ENCODE assay signal across 8 mouse cellular contexts in the genomic region with DNA sequence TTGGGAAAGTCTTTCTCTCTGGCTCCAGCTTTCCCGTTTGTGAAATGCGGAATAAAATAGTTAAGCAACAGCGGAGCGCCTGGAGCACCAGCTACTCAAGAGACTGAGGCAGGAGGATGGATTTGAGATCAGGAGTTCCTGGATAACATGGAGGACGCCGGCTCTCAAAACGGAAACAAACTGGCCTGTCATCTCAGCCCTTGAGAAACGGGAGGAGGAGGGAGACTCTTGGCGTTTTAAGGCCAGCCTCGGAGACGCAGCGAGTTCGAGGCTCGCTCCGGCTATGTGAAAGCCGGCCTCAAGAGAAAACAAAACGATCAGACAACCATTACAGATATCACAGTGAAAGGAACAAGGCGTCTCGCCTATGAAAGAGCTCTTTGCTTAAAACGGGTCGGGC. TPM values are rescaled to one million over a fixed set of nuclear protein-coding genes. Genes with fewer than 3 reads are reported as not detected.
DNase-seq lines count a peak whose midpoint lies in the region; ATAC-seq and TF ChIP-seq lines count a peak whose summit lies in the region.

No protein-coding gene starts in this region.

- H3K79me2 ChIP-seq in liver, adult 2 months (ENCODE audit: control insufficient read depth, insufficient read depth, low read length), result peaks cover 46% of the 10 kb centered on the region

- H3K9ac ChIP-seq in heart, embryonic 11.5 days (ENCODE audit: low read depth, low read length), result peak overlapping the region; percentile 97
- H3K9ac ChIP-seq in liver, adult 2 months (ENCODE audit: low read depth, low read length), result peak overlapping the region; percentile 99
- H3K9ac ChIP-seq in stomach, postnatal 0 days (ENCODE audit: low read length), result peak overlapping the region; percentile 98

- 3% methylated on average over 21 of the region's 21 CpGs for WGBS in heart, embryonic 11.5 days (ENCODE audit: insufficient replicate concordance)
- WGBS in liver, adult 2 months, result 2% methylated on average over 21 of the region's 21 CpGs
- WGBS in stomach, postnatal 0 days, result 1% methylated on average over 21 of the region's 21 CpGs

- no peaks in the 10 kb centered on the region for H3K27me3 ChIP-seq in heart, embryonic 11.5 days (ENCODE audit: control insufficient read depth, insufficient read depth, low read length)
- no peaks in the 10 kb centered on the region for H3K27me3 ChIP-seq in E14TG2a.4 (ENCODE audit: insufficient read depth, low read length)
- H3K27me3 ChIP-seq in liver, adult 2 months (ENCODE audit: control insufficient read depth, insufficient read depth, low read length), result no peaks in the 10 kb centered on the region
- H3K27me3 ChIP-seq in stomach, postnatal 0 days (ENCODE audit: control insufficient read depth, insufficient read depth, low read length), result no peaks in the 10 kb centered on the region

- no peaks in the 10 kb centered on the region for H3K9me3 ChIP-seq in heart, embryonic 11.5 days (replicated peaks; ENCODE audit: control insufficient read depth, low read length)
- H3K9me3 ChIP-seq in E14TG2a.4 (ENCODE audit: low read length), result no peaks in the 10 kb centered on the region
- H3K9me3 ChIP-seq in stomach, postnatal 0 days (ENCODE audit: control insufficient read depth, low read length), result no peaks in the 10 kb centered on the region

- no peak for TF ChIP-seq CTCF in E14TG2a.4 (conservative IDR thresholded peaks at IDR 0.05; ENCODE audit: low read length)
- no peak for TF ChIP-seq CTCF in liver, adult 2 months (IDR thresholded peaks at IDR 0.05; ENCODE audit: low read depth, low read length)
- no peak for TF ChIP-seq CTCF in stomach, postnatal 0 days (IDR thresholded peaks at IDR 0.05; ENCODE audit: low read depth)

- peak overlapping the region; percentile 97 for H3K27ac ChIP-seq in heart, embryonic 11.5 days (ENCODE audit: low read depth, low read length)
- H3K27ac ChIP-seq in liver, adult 2 months (replicated peaks; ENCODE audit: insufficient read depth, low read depth, low read length), result peak overlapping the region; percentile 97
- H3K27ac ChIP-seq in stomach, postnatal 0 days (replicated peaks), result peak overlapping the region; percentile 99

- no peak for ATAC-seq in heart, embryonic 11.5 days (replicated peaks; ENCODE audit: insufficient number of reproducible peaks, low FRiP score, low TSS enrichment)
- ATAC-seq in erythroblast, adult 5-6 weeks (replicated peaks; ENCODE audit: low FRiP score, poor library complexity, severe bottlenecking), result peak; percentile 19; the same call in 1 of the 2 replicates
- no peak for ATAC-seq in stomach, postnatal 0 days (ENCODE audit: low FRiP score, low TSS enrichment)

- peaks cover 7% of the 10 kb centered on the region for H3K4me1 ChIP-seq in heart, embryonic 11.5 days (ENCODE audit: control insufficient read depth, insufficient read depth, low read length)
- peaks cover 68% of the 10 kb centered on the region for H3K4me1 ChIP-seq in E14TG2a.4 (replicated peaks; ENCODE audit: low read depth, low read length)
- peaks cover 10% of the 10 kb centered on the region for H3K4me1 ChIP-seq in liver, adult 2 months (ENCODE audit: control insufficient read depth, insufficient read depth, low read length)
- H3K4me1 ChIP-seq in stomach, postnatal 0 days (replicated peaks; ENCODE audit: control insufficient read depth, insufficient read depth), result peaks cover 6% of the 10 kb centered on the region; the same call in 1 of the 2 replicates

- H3K4me2 ChIP-seq in heart, embryonic 11.5 days, result peak overlapping the region; percentile 94
- H3K4me2 ChIP-seq in stomach, postnatal 0 days (replicated peaks; ENCODE audit: low read depth), result peak overlapping the region; percentile 82

- no peak for DNase-seq in heart, adult 11 months
- no peak for DNase-seq in liver, adult 2 months (ENCODE audit: extremely low read depth, low read depth, low spot score)
- DNase-seq in stomach, postnatal 0 days (ENCODE audit: low spot score), result no peak
- no peak for DNase-seq in layer of hippocampus, adult 11-12 months (ENCODE audit: low spot score)
- no peak for DNase-seq in kidney, adult 11 months

- TF ChIP-seq POLR2A in liver, adult 2 months (IDR thresholded peaks at IDR 0.05; ENCODE audit: extremely low read depth, insufficient read depth, low read length), result no peak

- TF ChIP-seq EP300 in stomach, postnatal 0 days (optimal IDR thresholded peaks at IDR 0.05), result no peak

- peak overlapping the region; percentile 96 for H3K4me3 ChIP-seq in heart, embryonic 11.5 days (ENCODE audit: low read depth, low read length)
- peak overlapping the region; percentile 96 for H3K4me3 ChIP-seq in E14TG2a.4 (replicated peaks; ENCODE audit: low read length)
- peak overlapping the region; percentile 98 for H3K4me3 ChIP-seq in liver, adult 2 months (ENCODE audit: insufficient read depth, low read depth, low read length)
- H3K4me3 ChIP-seq in stomach, postnatal 0 days (ENCODE audit: low read depth, low read length), result peak overlapping the region; percentile 91

- H3K36me3 ChIP-seq in heart, embryonic 11.5 days (ENCODE audit: control insufficient read depth, insufficient read depth, low read length), result peaks cover 15% of the 10 kb centered on the region
- H3K36me3 ChIP-seq in E14TG2a.4 (ENCODE audit: insufficient read depth, low read length), result peaks cover 50% of the 10 kb centered on the region
- peaks cover 4% of the 10 kb centered on the region; the same call in 1 of the 2 replicates for H3K36me3 ChIP-seq in liver, adult 2 months (ENCODE audit: control insufficient read depth, insufficient read depth, low read length)
- H3K36me3 ChIP-seq in stomach, postnatal 0 days (ENCODE audit: control insufficient read depth, insufficient read depth, low read length), result no peaks in the 10 kb centered on the region

RNA-seq across cellular contexts. Expression of gene Poldip3, which starts 0.8 kb away (rescaled TPM):
- 88.5 and 89.4 TPM in 2 replicates for polyA plus RNA-seq in heart, embryonic 11.5 days (2014; fragmentation: Nextera tagmentation; extraction: Ambion mirVana)
- total RNA-seq in erythroblast, adult 5-6 weeks (2015; ENCODE audit: low replicate concordance), result 27.4 and 35.7 TPM in 2 replicates
- total RNA-seq in erythroblast, adult 5-6 weeks (2017; ENCODE audit: low replicate concordance), result 52.5 and 62.3 TPM in 2 replicates
- 21.6 and 24.8 TPM in 2 replicates for total RNA-seq in liver, adult 2 months (2014; rRNA removed)
- polyA plus RNA-seq in liver, adult 2 months (2012; rRNA removed), result 25.5 and 34.6 TPM in 2 replicates
- 56.3 and 58.7 TPM in 2 replicates for polyA plus RNA-seq in stomach, postnatal 0 days (2015; fragmentation: Nextera tagmentation; extraction: Ambion mirVana)

RNA-seq across cellular contexts. Expression of gene Cyb5r3, which starts 24.0 kb away (rescaled TPM):
- 154 and 162 TPM in 2 replicates for polyA plus RNA-seq in heart, embryonic 11.5 days (2014; fragmentation: Nextera tagmentation; extraction: Ambion mirVana)
- 71.7 and 84.2 TPM in 2 replicates for total RNA-seq in erythroblast, adult 5-6 weeks (2015; ENCODE audit: low replicate concordance)
- 40.7 and 52.0 TPM in 2 replicates for total RNA-seq in erythroblast, adult 5-6 weeks (2017; ENCODE audit: low replicate concordance)
- 155 TPM in 2 replicates for total RNA-seq in liver, adult 2 months (2014; rRNA removed)
- polyA plus RNA-seq in liver, adult 2 months (2012; rRNA removed), result 424 and 500 TPM in 2 replicates
- polyA plus RNA-seq in stomach, postnatal 0 days (2015; fragmentation: Nextera tagmentation; extraction: Ambion mirVana), result 117 and 145 TPM in 2 replicates

RNA-seq across cellular contexts. Expression of gene Rrp7a, which starts 25.8 kb away (rescaled TPM):
- polyA plus RNA-seq in heart, embryonic 11.5 days (2014; fragmentation: Nextera tagmentation; extraction: Ambion mirVana), result 34.9 and 42.7 TPM in 2 replicates
- 3.3 and 13.0 TPM in 2 replicates for total RNA-seq in erythroblast, adult 5-6 weeks (2015; ENCODE audit: low replicate concordance)
- 9.1 and 30.8 TPM in 2 replicates for total RNA-seq in erythroblast, adult 5-6 weeks (2017; ENCODE audit: low replicate concordance)
- total RNA-seq in liver, adult 2 months (2014; rRNA removed), result 9.1 and 19.3 TPM in 2 replicates
- polyA plus RNA-seq in liver, adult 2 months (2012; rRNA removed), result 44.1 and 44.7 TPM in 2 replicates
- 39.9 and 44.8 TPM in 2 replicates for polyA plus RNA-seq in stomach, postnatal 0 days (2015; fragmentation: Nextera tagmentation; extraction: Ambion mirVana)

RNA-seq across cellular contexts. Expression of gene Serhl, which starts 59.1 kb away (rescaled TPM):
- 56.4 and 68.5 TPM in 2 replicates for polyA plus RNA-seq in heart, embryonic 11.5 days (2014; fragmentation: Nextera tagmentation; extraction: Ambion mirVana)
- total RNA-seq in erythroblast, adult 5-6 weeks (2015; ENCODE audit: low replicate concordance), result 14.2 and 18.3 TPM in 2 replicates
- total RNA-seq in erythroblast, adult 5-6 weeks (2017; ENCODE audit: low replicate concordance), result 7.0 and 19.4 TPM in 2 replicates
- total RNA-seq in liver, adult 2 months (2014; rRNA removed), result 51.6 and 58.1 TPM in 2 replicates
- 59.6 and 80.6 TPM in 2 replicates for polyA plus RNA-seq in liver, adult 2 months (2012; rRNA removed)
- 51.5 and 61.6 TPM in 2 replicates for polyA plus RNA-seq in stomach, postnatal 0 days (2015; fragmentation: Nextera tagmentation; extraction: Ambion mirVana)
